Mouse (Mus musculus): ENCODE measurements around the gene Cops9.

DNA sequence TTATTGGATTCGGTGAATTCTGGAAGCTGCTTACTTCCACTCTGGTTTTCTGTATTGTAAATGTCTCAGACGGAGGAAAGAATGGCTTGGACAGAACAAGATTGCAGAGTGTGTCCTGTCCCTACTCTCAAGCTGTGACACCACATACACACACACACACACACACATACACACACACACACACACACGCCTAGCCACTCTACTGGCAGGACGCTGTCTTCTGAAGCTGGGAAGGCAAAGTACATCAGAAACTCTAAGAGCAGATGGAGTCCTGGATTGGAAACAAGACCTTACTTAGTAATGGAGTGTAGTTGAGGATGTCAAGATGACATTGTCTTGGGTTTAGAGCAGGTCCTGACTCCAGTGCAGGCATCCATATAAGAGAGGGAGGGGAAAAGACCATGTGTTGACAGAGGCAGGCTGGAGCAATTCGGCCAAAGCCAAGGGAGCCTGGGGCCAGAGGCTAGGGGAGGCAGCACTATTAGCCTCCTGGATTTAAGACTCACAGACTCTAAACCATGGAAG lies 31.5 kb upstream of the Cops9 start:
- TF ChIP-seq POLR2A (IDR thresholded peaks at IDR 0.05; ENCODE audit: borderline replicate concordance, low read depth, low read length): no peak
- no peak for TF ChIP-seq CTCF (IDR thresholded peaks at IDR 0.05; ENCODE audit: low read depth, low read length)

Measured in bone marrow macrophage, adult 2 months (primary cell).